ENCODE assay signal across 9 mouse cellular contexts in genomic region chr13:109829444-109829843, GRCm38 (mm10).
"Had no signal": no experiment of that assay in that cellular context is flagged by ENCODE, and none has a peak within 500 bp of the region (broad histone marks: within the 10 kb centered on the region; RNA-seq: fewer than 3 reads in every experiment).

No protein-coding gene starts in this region.

- ATAC-seq: midbrain, embryonic 15.5 days had no signal

- DNase-seq: kidney, adult 11 months; kidney, postnatal 10 days; kidney, postnatal 4 days; lung, embryonic 14.5 days; lung, postnatal 10 days; lung, postnatal 4 days; retina, postnatal 1 day; right cerebral cortex, postnatal 4 days had no signal
